Mouse (Mus musculus) megakaryocyte progenitor cell, adult 5-6 weeks (primary cell): ENCODE results near the gene Nyap2. TPM values are rescaled to one million over a fixed set of nuclear protein-coding genes. Genes with fewer than 3 reads are reported as not detected.
"Not testable (repeated sequence)": the region's sequence is repeated elsewhere in the genome, so short reads cannot be mapped to it uniquely, and the experiment has no call there.

Source experiments
- ATAC-seq: replicated peaks from 2 replicates; pipeline ENCODE4 v1.8.0; 2016; ENCODE audit warnings: mild to moderate bottlenecking, moderate TSS enrichment, inconsistent platforms; ENCODE audit not compliant: poor library complexity
- total RNA-seq, 2 experiments: library from RNA; stranded (forward) in 1 of 2; stranded (reverse) in 1 of 2; fragments of 157-497, 149-512 nt in 1 of 2; fragments of 200-1000 nt in 1 of 2; gene quantifications; 2 replicates each; pipeline versions ENCODE4 v1.2.3 to v1.2.4; 2015 to 2017

Nyap2 gene
- total RNA-seq, 2 experiments from 2014 or later, result not detected

DNA sequence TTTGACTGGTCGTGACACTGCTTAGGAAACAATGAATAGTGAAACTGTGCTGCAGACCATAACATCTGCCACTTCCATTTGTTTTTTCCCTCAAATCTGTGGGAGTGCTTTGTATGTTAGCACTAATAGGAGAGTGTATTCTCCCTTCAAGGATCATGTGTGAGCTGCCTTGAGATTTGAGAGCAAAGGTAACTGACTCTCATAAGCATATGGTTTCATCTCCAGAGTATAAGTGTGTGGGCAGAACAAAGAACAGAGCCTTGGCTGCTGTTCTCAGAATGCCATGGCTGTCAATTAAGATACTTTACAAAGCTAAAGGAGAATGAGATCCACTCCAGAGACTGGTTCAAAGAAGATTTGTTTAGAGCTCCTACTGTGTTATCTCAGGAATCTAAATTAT, 96.6 kb downstream of the Nyap2 start:
- ATAC-seq, result no peak

- ATAC-seq, result no peak
Measured at GRCm38 (mm10) chr1:81179725-81180124, 103.0 kb downstream of the Nyap2 start.

- ATAC-seq, result no peak
Measured at GRCm38 (mm10) chr1:81180686-81181085, 103.9 kb downstream of the Nyap2 start.

DNA sequence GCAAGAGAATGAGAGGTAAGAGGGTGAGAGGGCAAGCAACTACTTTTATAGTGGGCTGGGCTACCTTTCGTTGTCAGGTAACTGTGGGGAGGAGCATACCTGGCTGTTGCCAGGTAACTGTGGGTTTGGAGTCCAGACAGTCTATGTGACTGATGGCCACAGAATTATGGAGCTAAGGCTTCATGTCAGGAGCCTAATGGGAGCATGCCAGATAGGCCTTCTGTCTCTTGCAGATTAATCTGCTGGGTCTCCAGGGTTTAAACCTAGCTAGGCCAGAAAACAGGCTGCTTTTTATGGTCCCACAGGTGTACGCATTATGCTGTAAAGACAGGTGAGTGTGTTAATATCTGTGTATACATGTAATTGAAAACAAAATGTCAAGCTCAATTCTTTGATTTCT, 132.8 kb downstream of the Nyap2 start:
- ATAC-seq, result no peak

- ATAC-seq, result no peak
Measured at GRCm38 (mm10) chr1:81211491-81211890, 134.7 kb downstream of the Nyap2 start.

DNA sequence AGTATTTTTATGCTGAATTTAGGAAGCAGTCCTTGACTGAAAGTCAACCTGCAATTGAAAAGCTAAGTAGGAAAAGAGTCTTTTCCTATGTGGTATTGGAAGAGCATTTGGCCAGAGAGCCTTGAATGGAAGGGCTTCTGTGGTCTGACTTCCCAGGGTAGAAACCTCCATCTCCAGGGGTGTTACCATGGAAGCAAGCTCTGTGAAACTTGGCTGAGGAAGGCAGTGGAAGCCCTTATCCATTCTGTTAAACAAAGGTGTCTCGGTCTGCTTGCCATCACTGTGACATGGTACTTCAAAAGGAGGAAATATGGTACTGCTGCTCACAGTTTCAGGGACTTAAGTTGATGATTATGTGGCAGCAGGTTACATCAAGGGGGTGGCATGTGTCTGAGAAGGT, 143.0 kb downstream of the Nyap2 start:
- no peak for ATAC-seq

- ATAC-seq, result no peak
Measured at GRCm38 (mm10) chr1:81231759-81232406, 155.1 kb downstream of the Nyap2 start.

GRCm38 (mm10) chr1:81232407-81232789, 155.6 kb downstream of the Nyap2 start:
- ATAC-seq, result not testable (repeated sequence)

DNA sequence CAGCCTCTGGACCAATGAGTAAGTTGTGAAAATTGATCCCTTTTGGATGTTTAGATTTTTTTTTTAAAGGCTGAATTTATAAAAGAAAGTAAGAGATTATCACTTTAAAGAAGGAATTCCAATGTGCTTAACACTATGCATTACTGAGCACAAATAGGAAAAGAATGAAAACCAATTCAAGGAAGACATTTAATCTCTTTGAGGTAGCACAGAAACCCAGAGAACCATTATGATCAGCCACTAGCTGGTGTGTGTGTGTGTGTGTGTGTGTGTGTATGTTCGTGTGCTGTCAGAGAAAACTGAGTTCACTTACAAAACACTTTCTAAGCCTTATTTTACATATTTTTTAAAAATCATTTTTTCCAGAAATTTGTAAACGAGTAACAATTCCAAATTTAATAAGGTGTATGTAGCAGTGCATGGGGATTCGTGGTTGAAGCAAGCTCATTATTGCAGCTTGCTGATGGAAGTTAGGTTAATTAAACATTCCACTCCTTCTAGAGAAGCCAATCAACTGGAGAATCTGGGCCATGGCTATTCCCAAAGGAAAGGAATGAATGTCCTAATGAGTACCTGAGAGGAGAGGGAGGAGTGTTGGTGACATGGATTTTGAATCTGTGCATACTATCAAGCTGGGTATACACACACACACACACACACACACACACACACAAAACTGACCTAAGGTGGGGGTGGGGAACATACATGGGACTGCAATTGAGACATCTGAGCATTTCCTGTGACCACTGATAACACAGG, 171.9 kb downstream of the Nyap2 start:
- no peak for ATAC-seq

GRCm38 (mm10) chr1:81250068-81250467, 173.3 kb downstream of the Nyap2 start:
- no peak for ATAC-seq

DNA sequence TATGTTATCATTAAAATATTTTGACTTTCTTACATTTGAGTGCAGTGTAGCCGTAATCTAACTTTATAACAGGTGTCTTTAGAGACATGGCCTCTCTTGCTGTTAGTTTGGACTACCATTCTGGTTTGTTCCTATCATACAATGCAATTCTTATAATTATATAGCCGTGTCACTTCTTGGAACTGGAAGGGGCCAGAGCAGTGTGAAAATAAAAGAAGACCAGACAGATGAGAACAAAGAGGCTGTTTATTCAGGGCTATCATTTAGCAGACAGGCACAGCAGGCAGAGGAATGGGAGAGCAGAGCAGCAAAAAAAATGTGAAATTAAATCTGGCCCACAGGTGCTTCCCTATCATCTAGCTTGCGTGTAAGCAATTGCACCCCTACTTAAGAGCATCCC, 189.7 kb downstream of the Nyap2 start:
- no peak for ATAC-seq

DNA sequence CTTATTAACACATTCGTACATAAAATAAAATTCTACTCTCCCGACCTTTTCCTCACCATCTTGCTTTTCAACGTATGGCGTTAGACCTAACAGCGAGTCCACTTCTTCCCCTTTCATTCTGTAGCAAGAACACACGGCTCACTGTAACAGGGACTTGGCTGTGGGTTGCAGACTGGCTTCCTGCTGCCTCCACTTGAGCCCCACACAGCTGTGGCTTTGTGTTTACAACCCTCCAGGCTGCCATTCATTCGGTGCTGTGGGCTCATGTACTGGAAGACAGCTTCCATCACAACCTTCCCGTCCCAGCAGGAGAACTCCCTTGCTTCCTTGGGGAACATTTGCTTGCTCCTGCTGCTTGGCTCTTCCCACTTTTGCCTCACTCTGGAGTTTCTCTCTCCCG, 204.2 kb downstream of the Nyap2 start:
- ATAC-seq, result peak; percentile 99

DNA sequence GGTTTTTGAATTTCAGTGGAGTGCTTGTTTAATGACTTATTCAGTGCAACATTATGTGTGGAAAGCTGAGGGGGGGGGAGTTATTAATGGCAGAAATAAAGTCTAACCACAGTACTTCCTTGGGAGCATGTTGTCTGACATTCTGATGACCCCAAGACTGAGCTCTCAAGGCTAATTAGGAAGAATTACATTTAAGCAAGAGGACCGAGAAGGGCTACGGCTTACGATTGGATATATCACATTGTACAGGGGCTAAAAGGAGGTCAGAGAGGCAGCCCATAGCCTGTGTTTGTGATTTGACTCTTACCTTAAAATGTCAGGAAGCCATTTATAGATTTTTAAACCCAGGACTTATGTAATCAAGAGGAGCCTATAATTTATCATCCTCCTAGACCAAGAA, 208.9 kb downstream of the Nyap2 start:
- ATAC-seq, result no peak

DNA sequence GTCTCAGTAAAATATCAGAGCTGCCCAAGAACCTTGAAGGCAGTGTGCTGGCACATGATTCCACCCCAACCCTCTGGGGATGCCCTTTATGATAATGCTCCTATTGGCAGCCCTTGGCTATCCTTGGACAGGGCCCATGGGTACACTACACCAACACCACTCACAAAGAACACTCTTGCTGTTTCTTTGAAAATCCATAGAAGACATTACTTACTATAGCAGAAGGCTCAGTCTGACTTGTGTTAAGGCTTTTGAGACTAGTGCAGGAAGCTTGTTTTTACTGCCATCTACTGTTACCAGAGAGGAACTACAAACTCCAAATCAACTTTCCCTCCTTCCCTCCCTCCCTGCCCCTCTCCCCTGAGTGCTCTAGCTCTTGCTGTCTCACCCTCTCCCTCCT, 210.3 kb downstream of the Nyap2 start:
- ATAC-seq, result peak; percentile 98

GRCm38 (mm10) chr1:81300735-81301134, 224.0 kb downstream of the Nyap2 start:
- peak; percentile 90 for ATAC-seq

DNA sequence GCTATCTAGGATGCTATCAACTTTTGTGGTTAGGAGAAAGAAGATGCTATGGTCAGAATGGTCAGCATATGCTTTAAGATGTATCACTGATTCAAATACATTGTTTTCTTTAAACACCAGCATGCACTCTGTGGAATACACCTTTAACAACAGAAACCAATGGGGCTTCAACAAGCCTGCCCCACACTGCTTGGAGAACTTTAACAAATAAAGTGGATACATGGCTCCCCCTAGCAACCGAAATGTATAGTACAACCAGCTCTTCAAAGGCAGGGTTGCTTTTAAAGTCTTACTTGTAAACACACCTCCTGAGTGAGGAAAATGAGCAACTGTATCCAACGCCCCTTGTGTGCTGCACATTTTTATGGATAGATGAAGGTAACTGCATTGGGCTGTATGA, 224.9 kb downstream of the Nyap2 start:
- peak; percentile 80 for ATAC-seq

DNA sequence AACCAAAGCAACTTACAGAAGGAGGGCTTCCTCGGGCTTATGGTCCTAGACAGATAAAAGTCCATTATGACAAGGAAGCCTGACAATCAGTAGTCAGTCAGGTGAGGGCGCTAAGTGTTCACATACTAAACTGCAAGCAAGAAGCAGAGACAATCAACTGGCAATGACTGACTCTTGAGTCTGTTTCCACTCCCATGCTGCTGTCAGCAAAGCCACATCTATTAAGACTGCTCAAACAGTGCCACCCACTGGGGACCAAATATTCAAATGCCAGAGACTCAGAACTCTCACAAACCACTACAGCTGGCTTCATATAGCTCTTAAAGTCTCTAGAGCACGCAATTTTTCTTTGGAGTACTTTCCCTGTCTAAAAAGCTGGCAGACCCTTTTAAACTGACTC, 226.6 kb downstream of the Nyap2 start:
- ATAC-seq, result peak; percentile 40

DNA sequence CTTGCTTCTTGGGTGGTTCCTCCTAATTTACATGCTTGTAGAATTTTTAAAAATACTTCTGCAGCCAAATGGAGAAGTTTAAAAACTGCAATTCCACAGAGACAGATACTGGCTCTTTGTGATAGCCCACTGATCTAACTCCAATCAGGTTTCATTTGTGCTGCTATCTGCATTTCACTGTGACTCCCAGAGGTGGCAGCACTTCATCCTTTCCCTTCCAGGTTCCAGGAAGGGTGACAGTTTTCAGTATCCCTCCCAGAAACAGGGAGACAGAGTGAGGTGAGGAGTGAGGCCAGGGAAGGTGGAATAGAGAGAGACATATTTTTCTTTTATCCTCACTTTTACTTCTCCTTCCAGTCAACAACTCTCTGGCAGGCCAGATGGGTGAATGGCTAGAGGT, 230.7 kb downstream of the Nyap2 start:
- no peak; the same call in 1 of the 2 replicates for ATAC-seq

DNA sequence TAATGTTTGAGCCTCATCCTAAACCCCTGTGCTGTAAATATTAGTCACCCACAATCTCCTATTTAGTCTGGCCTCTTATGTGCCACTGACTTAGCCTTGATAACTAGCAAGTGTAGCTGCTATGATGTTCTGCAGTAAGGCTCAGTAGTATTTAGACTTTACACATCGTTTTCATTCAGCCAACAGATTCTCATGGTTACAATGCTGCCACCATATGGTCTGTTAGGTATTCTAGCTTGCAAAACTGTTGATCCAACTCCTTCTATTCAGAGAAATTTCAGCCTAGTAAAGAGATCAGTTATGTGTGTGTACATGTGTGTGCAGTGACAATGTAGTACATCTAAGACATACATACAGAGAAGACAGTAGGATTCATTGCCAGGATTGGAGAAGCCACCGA, 231.2 kb downstream of the Nyap2 start:
- ATAC-seq, result no peak

DNA sequence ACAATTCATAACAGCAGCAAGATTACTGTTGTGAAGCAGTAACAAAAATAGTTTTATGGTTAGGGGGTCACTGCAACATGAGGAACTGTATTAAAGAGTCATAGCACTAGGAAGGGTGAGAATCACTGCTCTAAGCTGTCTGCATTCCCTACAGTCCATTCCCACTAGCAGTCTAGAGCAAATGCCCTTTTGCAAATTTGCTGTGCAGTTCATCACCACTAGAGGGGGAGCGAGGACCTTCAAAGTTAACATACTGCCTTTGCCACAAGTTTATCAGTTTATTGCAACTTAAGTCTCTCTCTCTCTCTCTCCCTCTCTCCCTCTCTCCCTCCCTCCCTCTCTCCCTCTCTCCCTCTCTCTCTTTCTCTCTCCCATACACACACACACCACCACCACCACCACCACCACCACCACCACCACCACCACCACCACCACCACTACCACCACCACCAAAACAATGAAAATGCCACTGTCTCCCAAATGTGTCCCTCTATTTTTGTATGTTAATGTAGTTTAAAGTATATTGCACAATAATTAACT, 233.4 kb downstream of the Nyap2 start:
- peak; percentile 76 for ATAC-seq

DNA sequence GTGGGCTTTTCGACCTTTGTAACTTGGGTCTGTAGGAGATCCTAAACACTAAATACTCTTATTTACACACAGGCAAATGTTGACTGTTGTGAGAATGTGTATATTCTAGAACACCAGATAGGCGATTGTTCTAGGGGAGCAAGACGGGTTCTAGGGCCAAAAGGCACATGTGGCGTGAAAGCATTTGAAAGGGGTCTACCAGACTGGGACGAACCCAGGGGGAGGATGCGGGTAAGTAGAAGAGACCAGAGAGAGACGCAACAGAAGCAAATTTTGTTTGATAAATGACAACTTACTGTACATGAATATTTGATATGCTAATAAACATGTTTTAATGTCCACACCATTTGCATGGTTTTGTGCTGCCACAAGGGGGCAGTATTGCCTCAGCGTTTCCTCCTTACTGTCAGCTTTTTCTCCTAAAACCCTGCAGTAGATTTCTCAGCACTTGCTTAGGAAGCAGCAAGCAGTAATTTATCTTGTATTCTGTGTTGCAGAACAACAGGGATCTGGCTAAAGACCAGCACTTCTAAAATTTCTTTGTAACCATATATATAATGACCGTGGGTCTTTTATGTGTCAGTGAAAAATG, 239.7 kb downstream of the Nyap2 start:
- ATAC-seq, result peak; percentile 78

- ATAC-seq, result no peak
Measured at GRCm38 (mm10) chr1:81316995-81317413, 240.3 kb downstream of the Nyap2 start.
